Mouse (Mus musculus) intestine, postnatal 0 days (tissue): ENCODE measurements around the gene Insm1. TPM values are rescaled to one million over a fixed set of nuclear protein-coding genes. Genes with fewer than 3 reads are reported as not detected.

Experiments
- ATAC-seq: fragments of 200-750 bp; cut with Nextera tagmentation; 2 replicates; pipeline ENCODE4 v1.8.0; 2017; ENCODE audit warnings: mild to moderate bottlenecking, moderate TSS enrichment, moderate library complexity
- H3K27ac ChIP-seq: fragments of 300-500 bp; sonication (generic); 2 replicates; pipeline ENCODE4 v1.5.1; 2014; ENCODE audit warnings: mild to moderate bottlenecking, low read depth, low read length, moderate library complexity
- H3K27me3 ChIP-seq: fragments of 300-500 bp; sonication (generic); replicated peaks from 2 replicates; pipeline ENCODE4 v1.6.1; 2014; ENCODE audit warnings: low read length, mixed read lengths; ENCODE audit not compliant: control insufficient read depth, insufficient read depth
- H3K36me3 ChIP-seq: fragments of 300-500 bp; sonication (generic); 2 replicates; pipeline ENCODE4 v1.6.1; 2014; ENCODE audit warnings: mild to moderate bottlenecking, moderate library complexity; ENCODE audit not compliant: control insufficient read depth, insufficient read depth
- H3K4me1 ChIP-seq: fragments of 300-500 bp; sonication (generic); replicated peaks from 2 replicates; pipeline ENCODE4 v1.6.1; 2014; ENCODE audit warnings: antibody characterized with exemption, low read length, mixed read lengths; ENCODE audit not compliant: control insufficient read depth, insufficient read depth
- H3K4me2 ChIP-seq: fragments of 300-500 bp; sonication (generic); replicated peaks from 2 replicates; pipeline ENCODE4 v1.6.1; 2014; ENCODE audit warnings: low read depth, mild to moderate bottlenecking, moderate library complexity
- H3K4me3 ChIP-seq: fragments of 300-500 bp; sonication (generic); 2 replicates; pipeline ENCODE4 v1.5.1; 2014; ENCODE audit warnings: low read depth, low read length
- H3K9ac ChIP-seq: fragments of 300-500 bp; sonication (generic); 2 replicates; pipeline ENCODE4 v1.6.1; 2014; ENCODE audit warnings: mild to moderate bottlenecking, low read depth, low read length
- H3K9me3 ChIP-seq: fragments of 300-500 bp; sonication (generic); 2 replicates; pipeline ENCODE4 v1.6.1; 2016; ENCODE audit warnings: mixed run types; ENCODE audit not compliant: control insufficient read depth
- CTCF ChIP-seq: sonication (generic); IDR thresholded peaks from 2 replicates; pipeline ENCODE4 v1.5.1; 2016; ENCODE audit warnings: low read depth, mild to moderate bottlenecking, control low read depth, antibody characterized with exemption, moderate library complexity
- WGBS: fragments of 180-500 bp; shearing (Covaris S2); extraction: QIAGEN DNeasy Blood & Tissue Kit; methylation state at CpG from one replicate; pipeline ENCODE4 v1.1.7; 2014; 5-methylcytosine and 5-hydroxymethylcytosine counted together
- polyA plus RNA-seq: library from polyadenylated mRNA; unstranded; fragments of >200 nt; fragmentation: Nextera tagmentation; extraction: Ambion mirVana; gene quantifications from 2 replicates; pipeline ENCODE4 v1.2.1, GENCODE M21; 2015

The Insm1 gene
- polyA plus RNA-seq, 1 experiment from 2014 or later = 0.48 TPM

- H3K4me3 ChIP-seq = no peak overlapping the region
- peaks cover 89% of the 10 kb centered on the region for H3K27me3 ChIP-seq
- H3K4me1 ChIP-seq = peaks cover 9% of the 10 kb centered on the region
- H3K36me3 ChIP-seq = no peaks in the 10 kb centered on the region
- no peak for ATAC-seq
- WGBS = 4% methylated on average over 19 of the region's 19 CpGs
- H3K27ac ChIP-seq = no peak overlapping the region
- no peaks in the 10 kb centered on the region for H3K9me3 ChIP-seq
- H3K4me2 ChIP-seq = no peak overlapping the region
- TF ChIP-seq CTCF = no peak
- H3K9ac ChIP-seq = no peak overlapping the region
These were observed 2.7 kb upstream of the Insm1 start for GRCm38 (mm10) chr2:146218881-146219535.

- H3K27ac ChIP-seq = no peak overlapping the region
- no peak overlapping the region for H3K4me2 ChIP-seq
- H3K36me3 ChIP-seq = no peaks in the 10 kb centered on the region
- H3K4me3 ChIP-seq = no peak overlapping the region
- H3K9me3 ChIP-seq = no peaks in the 10 kb centered on the region
- WGBS = 19% methylated on average over 11 of the region's 11 CpGs
- no peak for TF ChIP-seq CTCF
- peaks cover 9% of the 10 kb centered on the region for H3K4me1 ChIP-seq
- peaks cover 92% of the 10 kb centered on the region for H3K27me3 ChIP-seq
- H3K9ac ChIP-seq = no peak overlapping the region
- no peak for ATAC-seq
These were observed 1.9 kb upstream of the Insm1 start for GRCm38 (mm10) chr2:146219791-146220190.

GRCm38 (mm10) chr2:146220591-146221075, 1.1 kb upstream of the Insm1 start:
- no peak for TF ChIP-seq CTCF
- Histone ChIP-seq H3K4me2 (peak overlapping the region; percentile 86; the same call in 1 of the 2 replicates), H3K9ac (no peak overlapping the region), H3K9me3 (no peaks in the 10 kb centered on the region), H3K27me3 (peaks cover 94% of the 10 kb centered on the region), H3K36me3 (no peaks in the 10 kb centered on the region), H3K27ac (no peak overlapping the region), H3K4me1 (peaks cover 9% of the 10 kb centered on the region), H3K4me3 (peak overlapping the region; percentile 51; the same call in 1 of the 2 replicates)
- no peak for ATAC-seq
- 4% methylated on average over 24 of the region's 24 CpGs for WGBS

GRCm38 (mm10) chr2:146221929-146222278, 183 bp downstream of the Insm1 start:
- Histone ChIP-seq H3K27me3 (peaks cover 95% of the 10 kb centered on the region), H3K4me1 (peaks cover 9% of the 10 kb centered on the region), H3K9me3 (no peaks in the 10 kb centered on the region), H3K27ac (no peak overlapping the region), H3K4me3 (peak overlapping the region; percentile 51), H3K4me2 (peak overlapping the region; percentile 86), H3K9ac (no peak overlapping the region), H3K36me3 (no peaks in the 10 kb centered on the region)
- TF ChIP-seq CTCF = no peak
- 0 out of 2 replicates have a peak, but pooled peaks have one; percentile 4 for ATAC-seq
- WGBS = under 1% methylated on average over 28 of the region's 44 CpGs

GRCm38 (mm10) chr2:146222279-146223175, 806 bp downstream of the Insm1 start:
- Histone ChIP-seq H3K4me1 (peaks cover 9% of the 10 kb centered on the region), H3K9ac (no peak overlapping the region; the same call in 1 of the 2 replicates), H3K4me3 (peak overlapping the region; percentile 51), H3K9me3 (no peaks in the 10 kb centered on the region), H3K27ac (no peak overlapping the region), H3K36me3 (no peaks in the 10 kb centered on the region), H3K27me3 (peaks cover 94% of the 10 kb centered on the region), H3K4me2 (peak overlapping the region; percentile 86)
- WGBS = 0% methylated on average over 59 of the region's 133 CpGs
- peak; percentile 3; the same call in 1 of the 2 replicates for ATAC-seq
- TF ChIP-seq CTCF = no peak
